Mouse (Mus musculus): Measurements from ENCODE around the gene Trim6. TPM values are rescaled to one million over a fixed set of nuclear protein-coding genes. Genes with fewer than 3 reads are reported as not detected.

The Trim6 gene
- 1.5 TPM for polyA plus RNA-seq (2017; shearing (Covaris generic))

DNA sequence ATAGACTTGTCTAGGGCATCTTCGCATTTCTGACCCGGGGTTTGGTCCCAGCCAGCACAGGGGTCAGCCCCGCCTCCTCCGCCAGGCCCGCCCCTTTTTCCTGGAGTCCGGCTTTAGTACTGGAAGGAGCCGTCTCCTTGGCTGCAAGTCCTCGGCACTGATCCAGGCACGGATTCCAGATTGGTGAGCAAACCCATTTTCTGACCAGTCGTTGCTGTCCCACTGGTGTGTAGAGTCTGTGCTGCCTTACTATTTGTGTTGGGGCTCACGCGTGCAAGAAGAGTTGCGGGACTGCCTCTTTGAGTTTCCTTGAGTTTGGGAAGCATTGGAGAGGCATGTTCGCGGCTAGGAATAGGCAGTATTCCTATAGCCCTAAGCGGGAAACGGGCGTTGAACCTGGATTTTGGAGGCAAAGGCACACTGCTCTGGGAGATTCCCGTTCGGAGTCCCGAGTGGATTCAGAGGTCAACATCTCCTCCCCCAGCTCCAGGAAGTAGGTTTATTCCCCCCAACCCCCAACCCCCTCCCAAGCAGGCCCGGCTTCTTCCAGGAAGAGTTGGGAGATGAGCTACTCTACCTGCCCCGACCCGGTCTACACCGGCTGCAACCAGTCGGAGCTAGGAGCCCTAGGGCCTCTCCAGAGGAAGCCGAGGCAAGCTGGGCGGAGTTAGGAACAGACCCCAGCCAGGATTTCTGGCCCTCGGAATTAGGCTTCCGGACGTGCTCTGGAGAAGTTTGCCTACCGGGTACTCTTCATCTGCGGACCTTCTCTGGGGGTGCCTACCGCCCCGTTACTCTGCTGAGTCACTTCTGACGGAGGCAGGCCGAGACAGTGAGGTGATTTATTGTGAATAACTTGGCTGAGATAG, at the start of gene Trim6:
Gene Trim6, plus strand, starts transcription at position 93 of the 869 bp plus-strand sequence.

DNA sequence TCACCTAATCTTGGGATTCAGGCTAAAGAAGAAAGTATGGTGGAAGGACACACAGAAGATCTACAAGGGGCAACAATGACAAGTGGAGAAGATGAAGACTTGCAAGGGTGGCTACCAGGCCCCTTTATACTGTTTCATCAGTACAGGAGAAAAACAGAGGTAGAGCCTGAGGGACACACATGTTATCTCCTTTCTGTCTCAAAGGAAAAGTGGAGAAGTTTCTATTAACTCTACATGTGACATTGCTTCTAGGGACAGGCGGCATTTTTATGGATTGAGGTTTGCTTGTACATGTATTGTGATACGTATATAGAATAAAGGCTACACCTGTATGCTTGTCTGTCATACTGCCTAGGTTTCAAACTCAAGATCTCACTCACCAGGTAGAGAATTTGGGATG, 35.3 kb upstream of the Trim6 start, which contains the start of gene Olfr648:
Gene Olfr648, minus strand, starts transcription at position 101 of the 400 bp plus-strand sequence.

GRCm38 (mm10) chr7:104195885-104196284, 22.7 kb upstream of the Trim6 start, which contains the start of gene Olfr649:
Olfr649 (minus strand) TSS chr7:104195985.

GRCm38 (mm10) chr7:104244287-104245181, 25.9 kb downstream of the Trim6 start, which contains the start of gene Trim34a:
Trim34a (plus strand) TSS chr7:104244457.

Other genes with a start within 250 kb of the Trim6 start
- 0.04 TPM for gene Olfr635, start 247.6 kb upstream of the Trim6 start, polyA plus RNA-seq (2017; shearing (Covaris generic))
- not detected for gene Olfr638, start 220.0 kb upstream of the Trim6 start, polyA plus RNA-seq (2017; shearing (Covaris generic))
- gene Olfr639, start 201.5 kb upstream of the Trim6 start, polyA plus RNA-seq (2017; shearing (Covaris generic)), result not detected
- not detected for gene Olfr640, start 193.2 kb upstream of the Trim6 start, polyA plus RNA-seq (2017; shearing (Covaris generic))
- not detected for gene Olfr641, start 183.3 kb upstream of the Trim6 start, polyA plus RNA-seq (2017; shearing (Covaris generic))
- gene Olfr642, start 166.1 kb upstream of the Trim6 start, polyA plus RNA-seq (2017; shearing (Covaris generic)), result not detected
- gene 4930516K23Rik, start 157.3 kb upstream of the Trim6 start, polyA plus RNA-seq (2017; shearing (Covaris generic)), result 0.12 TPM
- not detected for gene Olfr644, start 146.9 kb upstream of the Trim6 start, polyA plus RNA-seq (2017; shearing (Covaris generic))
- not detected for gene Olfr645, start 133.3 kb upstream of the Trim6 start, polyA plus RNA-seq (2017; shearing (Covaris generic))
- gene Olfr646, start 113.9 kb upstream of the Trim6 start, polyA plus RNA-seq (2017; shearing (Covaris generic)), result not detected
- gene Ubqln5, start 89.0 kb upstream of the Trim6 start, polyA plus RNA-seq (2017; shearing (Covaris generic)), result not detected
- not detected for gene Olfr643, start 81.4 kb upstream of the Trim6 start, polyA plus RNA-seq (2017; shearing (Covaris generic))
- not detected for gene Ubqln3, start 75.5 kb upstream of the Trim6 start, polyA plus RNA-seq (2017; shearing (Covaris generic))
- gene Ubqlnl, start 68.2 kb upstream of the Trim6 start, polyA plus RNA-seq (2017; shearing (Covaris generic)), result not detected
- not detected for gene Olfm5, start 54.0 kb upstream of the Trim6 start, polyA plus RNA-seq (2017; shearing (Covaris generic))
- gene Olfr648, start 35.4 kb upstream of the Trim6 start, polyA plus RNA-seq (2017; shearing (Covaris generic)), result 0.17 TPM
- gene Olfr649, start 22.8 kb upstream of the Trim6 start, polyA plus RNA-seq (2017; shearing (Covaris generic)), result not detected
- gene Trim34a, start 25.7 kb downstream of the Trim6 start, polyA plus RNA-seq (2017; shearing (Covaris generic)), result 56.3 TPM
- gene Trim5, start 69.3 kb downstream of the Trim6 start, polyA plus RNA-seq (2017; shearing (Covaris generic)), result 39.1 TPM
- gene Trim12a, start 96.7 kb downstream of the Trim6 start, polyA plus RNA-seq (2017; shearing (Covaris generic)), result 146 TPM
- 0.78 TPM for gene Trim34b, start 110.7 kb downstream of the Trim6 start, polyA plus RNA-seq (2017; shearing (Covaris generic))
- 25.4 TPM for gene Trim12c, start 134.6 kb downstream of the Trim6 start, polyA plus RNA-seq (2017; shearing (Covaris generic))
- 1.3 TPM for gene Trim30b, start 151.1 kb downstream of the Trim6 start, polyA plus RNA-seq (2017; shearing (Covaris generic))
- gene Trim30c, start 182.0 kb downstream of the Trim6 start, polyA plus RNA-seq (2017; shearing (Covaris generic)), result 1.1 TPM
- 67.1 TPM for gene Trim30a, start 246.4 kb downstream of the Trim6 start, polyA plus RNA-seq (2017; shearing (Covaris generic))

Measured in inflammation-experienced regulatory T-cells, adult 16 weeks (primary cell).